Mouse (Mus musculus): ENCODE results near the gene Prmt7. TPM values are rescaled to one million over a fixed set of nuclear protein-coding genes. Genes with fewer than 3 reads are reported as not detected.
"Not testable (repeated sequence)": the region's sequence is repeated elsewhere in the genome, so short reads cannot be mapped to it uniquely, and the experiment has no call there.

Prmt7 gene
- total RNA-seq (2015; ENCODE audit: low replicate concordance) = 0.84 and 1.8 TPM in 2 replicates
- 3.7 and 6.3 TPM in 2 replicates for total RNA-seq (2017; ENCODE audit: low replicate concordance)

- ATAC-seq (replicated peaks; ENCODE audit: low FRiP score, poor library complexity, severe bottlenecking) = peak; percentile 97
These were observed at the start of gene Prmt7, which contains the start of gene Slc7a6os for GRCm38 (mm10) chr8:106210821-106211345. TSS of gene Prmt7 (plus strand) at chr8:106210936. TSS of gene Slc7a6os (minus strand) at chr8:106210935.

DNA sequence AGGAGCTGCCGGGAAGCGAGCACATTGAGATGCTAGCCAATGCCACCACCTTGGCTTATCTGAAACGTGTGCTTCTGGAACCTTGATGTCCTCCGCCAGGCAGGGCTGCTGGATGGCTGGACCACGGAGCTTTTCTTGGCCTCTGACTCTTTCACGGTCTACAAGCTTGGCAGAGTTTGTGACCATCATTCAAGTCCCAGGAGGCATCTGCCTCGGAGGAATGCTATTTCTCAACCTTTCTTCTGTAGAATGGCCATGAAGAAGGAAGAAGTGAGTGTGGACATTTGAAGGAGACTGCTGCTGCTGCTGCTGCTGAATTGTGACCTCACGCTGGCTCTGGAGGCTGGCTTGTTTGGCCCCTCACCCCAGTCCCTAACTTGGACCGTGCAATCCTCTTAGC lies 47.5 kb upstream of the Prmt7 start:
- no peak for ATAC-seq (replicated peaks; ENCODE audit: low FRiP score, poor library complexity, severe bottlenecking)

DNA sequence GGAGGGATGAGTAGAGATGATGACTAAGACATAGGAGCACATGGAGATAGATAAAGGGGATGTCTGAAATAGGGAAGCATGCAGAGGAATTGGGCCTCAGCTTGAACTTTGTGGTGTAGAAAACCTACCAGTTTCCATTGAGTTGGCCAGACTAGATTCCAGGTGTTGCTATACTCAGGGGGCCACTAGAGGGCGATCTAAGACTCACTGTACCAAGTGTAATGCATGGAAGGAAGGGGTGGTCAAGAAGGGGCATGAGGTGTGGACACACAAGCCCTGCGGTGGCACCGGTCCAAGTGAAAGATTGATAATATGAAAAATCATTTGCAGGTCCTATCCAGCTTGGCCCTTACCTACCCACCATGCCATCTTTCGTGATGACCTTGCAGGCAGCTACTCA lies 45.3 kb upstream of the Prmt7 start:
- ATAC-seq (replicated peaks; ENCODE audit: low FRiP score, poor library complexity, severe bottlenecking) = peak; percentile 58; the same call in 1 of the 2 replicates

DNA sequence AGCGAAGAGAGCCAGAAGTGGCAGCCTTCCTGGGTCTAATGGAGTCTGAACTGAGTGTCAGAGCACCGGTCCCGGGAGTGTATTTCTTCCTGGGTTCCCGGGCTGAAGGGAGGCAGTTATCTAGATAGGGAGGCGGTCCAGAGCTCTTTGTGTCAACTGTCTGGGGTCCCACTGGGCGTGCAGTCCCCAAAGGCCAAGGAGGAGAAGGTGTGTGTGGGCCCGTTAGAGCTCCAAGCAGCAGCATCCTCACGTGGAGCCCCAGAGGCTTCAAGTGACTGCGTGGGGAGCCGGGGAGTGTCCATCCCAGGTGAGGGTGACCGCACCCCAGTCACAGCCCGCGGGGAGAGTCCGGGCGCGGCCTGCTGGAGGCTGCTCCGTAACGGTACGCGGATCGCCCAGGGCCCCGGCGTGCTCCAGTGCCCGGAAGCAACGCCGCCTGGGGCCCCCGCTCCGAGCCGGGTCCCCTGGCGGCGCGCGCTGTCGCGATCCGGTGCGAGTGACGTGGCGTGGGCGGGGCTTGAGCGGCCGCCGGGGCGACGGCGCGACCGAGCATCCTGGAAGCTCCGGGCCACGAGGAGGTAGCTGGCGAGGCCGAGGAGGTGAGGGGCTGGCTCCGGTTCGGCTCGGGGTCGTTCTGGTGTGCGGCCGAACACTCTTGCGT lies 42.2 kb upstream of the Prmt7 start, which contains the start of gene Slc7a6:
TSS of gene Slc7a6 (plus strand) at position 502 of the 661 bp plus-strand sequence.
- peak; percentile 69 for ATAC-seq (replicated peaks; ENCODE audit: low FRiP score, poor library complexity, severe bottlenecking)

DNA sequence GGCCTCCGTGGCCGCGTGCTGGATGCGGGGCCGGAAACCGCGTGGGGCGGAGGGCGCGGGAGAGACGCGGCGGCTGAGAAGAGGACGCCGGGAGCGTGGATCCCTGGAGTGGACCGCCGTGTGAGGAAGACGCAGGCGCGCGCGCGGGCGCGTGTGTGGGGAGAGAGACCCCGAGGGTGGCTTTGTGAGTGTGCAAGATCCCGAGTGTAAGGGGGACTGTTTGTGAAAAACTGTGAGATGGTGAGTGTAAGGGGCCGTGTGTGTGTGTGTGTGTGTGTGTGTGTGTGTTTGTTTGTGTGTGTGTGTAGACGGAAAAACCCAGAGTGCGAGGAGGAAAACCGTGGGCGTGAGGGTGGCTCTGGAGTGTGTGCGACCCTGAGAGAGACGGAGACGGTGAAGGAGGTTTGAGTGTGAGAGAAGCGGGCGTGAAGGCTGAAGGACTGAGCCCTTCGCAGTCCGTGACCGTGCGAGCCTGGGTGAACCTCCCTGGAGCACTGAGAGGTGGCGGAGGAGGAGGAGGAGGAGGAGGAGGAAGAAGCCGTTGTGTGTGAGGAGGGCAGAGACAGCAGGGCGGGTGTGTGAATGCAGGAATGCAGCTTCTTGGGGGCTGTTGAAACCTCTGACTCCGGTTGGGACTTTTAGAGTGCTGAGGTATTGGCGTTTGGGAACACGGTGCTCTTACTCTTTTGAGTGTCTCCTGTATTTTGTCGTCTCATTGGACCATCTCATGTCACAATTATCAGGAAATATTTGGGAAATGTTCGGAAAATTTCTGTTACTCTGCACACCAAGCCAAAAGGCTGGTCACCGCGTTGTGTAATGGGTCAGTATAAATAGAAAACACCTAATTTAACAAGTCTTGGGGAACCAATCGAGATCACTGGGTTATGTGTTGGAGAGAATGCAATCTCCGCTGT lies 41.5 kb upstream of the Prmt7 start:
- ATAC-seq (replicated peaks; ENCODE audit: low FRiP score, poor library complexity, severe bottlenecking) = no peak

DNA sequence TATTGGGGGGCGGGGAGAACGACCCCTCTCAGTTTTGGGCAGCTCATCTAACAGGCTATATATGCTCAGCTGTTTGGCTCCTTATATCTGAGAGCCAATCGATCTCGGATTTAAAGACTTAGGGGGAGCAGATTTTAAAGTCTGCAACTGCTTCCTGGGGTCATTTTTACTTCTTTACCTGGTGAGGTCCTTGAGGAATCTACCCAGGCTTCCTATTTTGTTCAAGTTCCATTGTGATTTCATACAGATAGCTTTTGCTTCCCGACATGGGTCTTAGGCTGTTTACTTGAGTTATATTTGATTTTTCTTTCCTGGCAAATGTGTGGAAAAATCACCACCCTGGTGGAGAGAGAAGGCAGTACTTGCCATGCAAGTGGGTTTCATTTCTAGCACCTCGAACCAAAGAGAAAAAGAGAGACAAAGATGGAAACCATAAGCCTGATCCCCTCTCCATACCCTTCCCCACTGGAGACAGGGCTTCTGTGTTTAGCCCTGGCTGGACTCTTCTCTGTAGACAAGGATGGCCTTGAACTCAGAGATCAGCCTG lies 40.7 kb upstream of the Prmt7 start:
- ATAC-seq (replicated peaks; ENCODE audit: low FRiP score, poor library complexity, severe bottlenecking) = no peak

GRCm38 (mm10) chr8:106173566-106173965 lies 37.2 kb upstream of the Prmt7 start:
- ATAC-seq (replicated peaks; ENCODE audit: low FRiP score, poor library complexity, severe bottlenecking) = no peak

- ATAC-seq (replicated peaks; ENCODE audit: low FRiP score, poor library complexity, severe bottlenecking) = no peak
These were observed 33.8 kb upstream of the Prmt7 start for GRCm38 (mm10) chr8:106176891-106177290.

- ATAC-seq (replicated peaks; ENCODE audit: low FRiP score, poor library complexity, severe bottlenecking) = no peak
These were observed 33.1 kb upstream of the Prmt7 start for GRCm38 (mm10) chr8:106177594-106177993.

DNA sequence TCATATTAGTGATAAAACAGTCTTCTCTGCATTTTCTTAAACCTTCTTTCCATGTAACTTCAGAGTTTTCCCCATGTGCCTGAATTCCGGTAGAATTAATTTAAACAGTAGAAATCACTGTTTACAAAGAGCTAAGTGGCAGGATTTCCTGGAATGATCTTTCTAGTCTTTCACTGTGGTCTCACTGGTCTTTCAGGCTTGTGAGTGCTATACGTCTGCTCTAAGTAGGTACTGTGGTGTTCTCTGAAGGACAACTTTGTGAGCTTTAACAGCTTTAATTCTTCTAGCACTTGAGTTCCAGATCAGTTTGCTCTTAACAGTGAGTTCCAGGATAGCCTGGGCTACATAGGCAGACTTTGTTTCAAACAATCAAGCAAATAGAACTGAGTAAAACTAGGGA lies 32.3 kb upstream of the Prmt7 start:
- no peak for ATAC-seq (replicated peaks; ENCODE audit: low FRiP score, poor library complexity, severe bottlenecking)

- 0 out of 2 replicates have a peak, but pooled peaks have one; percentile 19 for ATAC-seq (replicated peaks; ENCODE audit: low FRiP score, poor library complexity, severe bottlenecking)
These were observed 25.0 kb upstream of the Prmt7 start for GRCm38 (mm10) chr8:106185628-106186270.

GRCm38 (mm10) chr8:106186394-106186793 lies 24.3 kb upstream of the Prmt7 start:
- ATAC-seq (replicated peaks; ENCODE audit: low FRiP score, poor library complexity, severe bottlenecking) = no peak

- no peak for ATAC-seq (replicated peaks; ENCODE audit: low FRiP score, poor library complexity, severe bottlenecking)
These were observed 21.6 kb upstream of the Prmt7 start for GRCm38 (mm10) chr8:106189162-106189561.

DNA sequence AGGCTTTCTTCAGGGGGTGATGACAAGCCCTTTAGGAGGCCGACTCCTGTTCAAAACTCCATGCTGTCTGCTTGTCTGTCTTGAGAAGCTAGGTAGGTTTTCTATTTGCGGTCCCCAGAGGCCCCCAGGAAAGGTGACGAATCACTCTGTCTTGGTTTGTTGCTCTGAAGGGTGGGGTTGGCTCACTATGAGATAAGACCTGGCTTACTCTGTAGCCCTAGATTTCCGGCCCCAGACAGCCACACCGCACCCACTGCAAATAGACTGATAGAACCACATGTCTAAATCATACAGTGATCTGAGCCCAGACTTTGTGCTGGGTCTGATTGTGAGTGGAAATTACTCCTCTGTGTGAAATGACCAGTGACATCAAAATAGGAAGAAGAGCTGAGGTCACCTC lies 19.1 kb upstream of the Prmt7 start:
- ATAC-seq (replicated peaks; ENCODE audit: low FRiP score, poor library complexity, severe bottlenecking) = no peak

GRCm38 (mm10) chr8:106193162-106193561 lies 17.6 kb upstream of the Prmt7 start:
- ATAC-seq (replicated peaks; ENCODE audit: low FRiP score, poor library complexity, severe bottlenecking) = no peak

DNA sequence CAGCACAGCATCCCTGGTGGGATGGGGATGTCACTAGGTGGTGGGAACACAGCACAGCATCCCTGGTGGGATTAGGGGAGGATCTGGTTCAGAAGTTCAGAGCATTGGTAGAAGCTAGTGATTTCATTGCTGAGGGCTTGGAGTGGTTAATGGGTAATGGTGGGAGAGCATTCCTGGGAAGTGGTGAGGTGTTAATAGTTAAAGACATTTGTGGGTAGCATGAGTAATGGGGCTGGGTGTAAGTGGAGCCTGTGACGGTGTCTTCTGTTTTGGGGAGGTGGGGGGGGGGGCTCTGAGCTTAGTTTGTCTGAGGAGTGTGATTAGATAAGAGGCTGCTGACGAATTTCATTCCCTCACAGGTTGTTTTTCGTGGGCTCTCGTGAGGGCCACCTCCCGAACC lies 16.7 kb upstream of the Prmt7 start:
- ATAC-seq (replicated peaks; ENCODE audit: low FRiP score, poor library complexity, severe bottlenecking) = no peak

DNA sequence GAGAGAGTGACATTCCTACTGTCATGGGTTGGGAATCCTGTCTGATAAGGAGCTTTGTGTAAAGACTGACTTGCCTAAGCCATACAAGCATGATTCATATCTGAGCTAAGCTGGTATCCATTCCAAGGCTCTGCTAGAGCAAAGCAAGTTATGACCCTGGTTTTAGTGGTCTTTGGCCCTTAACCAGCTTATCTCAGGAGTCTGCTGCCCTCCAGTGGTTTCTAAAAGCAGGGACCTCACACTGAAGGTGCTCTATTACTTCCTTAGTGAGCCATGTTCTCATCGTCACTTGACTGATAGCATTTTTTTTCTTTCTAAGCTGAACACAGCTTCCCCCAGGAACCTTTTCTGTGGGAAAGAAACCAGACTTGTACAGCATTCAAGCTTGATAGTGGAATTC lies 12.0 kb upstream of the Prmt7 start:
- ATAC-seq (replicated peaks; ENCODE audit: low FRiP score, poor library complexity, severe bottlenecking) = no peak

- ATAC-seq (replicated peaks; ENCODE audit: low FRiP score, poor library complexity, severe bottlenecking) = not testable (repeated sequence)
These were observed 11.1 kb upstream of the Prmt7 start for GRCm38 (mm10) chr8:106199596-106199995.

- peak; percentile 39; the same call in 1 of the 2 replicates for ATAC-seq (replicated peaks; ENCODE audit: low FRiP score, poor library complexity, severe bottlenecking)
These were observed 553 bp upstream of the Prmt7 start for GRCm38 (mm10) chr8:106210035-106210731.
